ENCODE assay signal across 29 mouse cellular contexts in genomic region chr12:116438591-116438990, GRCm38 (mm10). TPM values are rescaled to one million over a fixed set of nuclear protein-coding genes. Genes with fewer than 3 reads are reported as not detected.
DNase-seq lines count a peak whose midpoint lies in the region; ATAC-seq and TF ChIP-seq lines count a peak whose summit lies in the region.
"Had no signal": no experiment of that assay in that cellular context is flagged by ENCODE, and none has a peak within 500 bp of the region (broad histone marks: within the 10 kb centered on the region; RNA-seq: fewer than 3 reads in every experiment).

No protein-coding gene starts in this region.

- no peaks in the 10 kb centered on the region for H3K27me3 ChIP-seq in heart, embryonic 10.5 days (ENCODE audit: insufficient read depth, poor library complexity, severe bottlenecking)
- H3K27me3 ChIP-seq in intestine, postnatal 0 days (replicated peaks; ENCODE audit: control insufficient read depth, insufficient read depth, low read length) = no peaks in the 10 kb centered on the region
- H3K27me3 ChIP-seq: heart, embryonic 15.5 days; hindbrain, embryonic 12.5 days; intestine, embryonic 15.5 days; limb, embryonic 13.5 days; lung, embryonic 15.5 days had no signal

- H3K4me1 ChIP-seq in heart, embryonic 10.5 days = no peaks in the 10 kb centered on the region
- H3K4me1 ChIP-seq in intestine, postnatal 0 days (replicated peaks; ENCODE audit: control insufficient read depth, insufficient read depth, low read length) = no peaks in the 10 kb centered on the region
- H3K4me1 ChIP-seq: heart, embryonic 15.5 days; hindbrain, embryonic 12.5 days; intestine, embryonic 15.5 days; limb, embryonic 13.5 days; lung, embryonic 15.5 days; midbrain, embryonic 10.5 days had no signal

- peaks cover 71% of the 10 kb centered on the region for H3K36me3 ChIP-seq in heart, embryonic 10.5 days
- peaks cover 33% of the 10 kb centered on the region for H3K36me3 ChIP-seq in intestine, postnatal 0 days (ENCODE audit: control insufficient read depth, insufficient read depth)

- no peak overlapping the region for H3K4me2 ChIP-seq in intestine, postnatal 0 days (replicated peaks; ENCODE audit: low read depth)
- H3K4me2 ChIP-seq: heart, embryonic 15.5 days; hindbrain, embryonic 12.5 days; intestine, embryonic 15.5 days; limb, embryonic 13.5 days; liver, embryonic 11.5 days; lung, embryonic 15.5 days had no signal

- ATAC-seq in intestine, postnatal 0 days = no peak
- ATAC-seq: CD4-positive, CD25-positive, alpha-beta regulatory T cell, adult 4 months; forebrain, embryonic 16.5 days; hindbrain, postnatal 0 days; intestine, embryonic 15.5 days; midbrain, embryonic 16.5 days had no signal

- H3K4me3 ChIP-seq in heart, embryonic 10.5 days = no peak overlapping the region
- H3K4me3 ChIP-seq in intestine, postnatal 0 days (ENCODE audit: low read depth, low read length) = no peak overlapping the region
- H3K4me3 ChIP-seq: erythroblast, embryonic 14.5 days; heart, embryonic 15.5 days; hindbrain, embryonic 12.5 days; intestine, embryonic 15.5 days; layer of hippocampus, adult 2 months; left cerebral cortex, adult 2 months; limb, embryonic 13.5 days; lung, embryonic 15.5 days; midbrain, embryonic 10.5 days had no signal

- H3K9ac ChIP-seq in intestine, postnatal 0 days (ENCODE audit: low read depth, low read length) = no peak overlapping the region
- H3K9ac ChIP-seq: heart, embryonic 15.5 days; hindbrain, embryonic 12.5 days; intestine, embryonic 15.5 days; limb, embryonic 13.5 days; lung, embryonic 15.5 days had no signal

- 92% methylated on average over 5 of the region's 5 CpGs for WGBS in heart, embryonic 10.5 days
- 90% methylated on average over 5 of the region's 5 CpGs for WGBS in intestine, postnatal 0 days

- no peak for TF ChIP-seq CTCF in intestine, postnatal 0 days (IDR thresholded peaks at IDR 0.05; ENCODE audit: low read depth)

- H3K27ac ChIP-seq in heart, embryonic 10.5 days = no peak overlapping the region
- no peak overlapping the region for H3K27ac ChIP-seq in intestine, postnatal 0 days (ENCODE audit: low read depth, low read length)
- H3K27ac ChIP-seq: heart, embryonic 15.5 days; hindbrain, embryonic 12.5 days; hindbrain, postnatal 0 days; intestine, embryonic 15.5 days; layer of hippocampus, adult 2 months; left cerebral cortex, adult 2 months; limb, embryonic 13.5 days; lung, embryonic 15.5 days; midbrain, embryonic 10.5 days had no signal

- H3K9me3 ChIP-seq in heart, embryonic 10.5 days = no peaks in the 10 kb centered on the region
- H3K9me3 ChIP-seq in intestine, postnatal 0 days (ENCODE audit: control insufficient read depth) = no peaks in the 10 kb centered on the region
- H3K9me3 ChIP-seq: heart, embryonic 15.5 days; hindbrain, embryonic 12.5 days; intestine, embryonic 15.5 days; limb, embryonic 13.5 days; lung, embryonic 15.5 days; midbrain, embryonic 10.5 days had no signal

- DNase-seq in retina, postnatal 1 day = peak; percentile 2
- no peak for DNase-seq in retina, embryonic 14.5 days (ENCODE audit: low spot score)
- DNase-seq in kidney, adult 8-10 months = peak; percentile 55 to 64
- DNase-seq in kidney, postnatal 10 days = peak; percentile 20
- no peak for DNase-seq in heart, embryonic 10.5 days (ENCODE audit: low spot score)
- DNase-seq in adrenal gland, postnatal 4 days (ENCODE audit: low spot score in 2 of 2) = no peak
- DNase-seq: adrenal gland, adult 8-10 months; cerebellum, postnatal 14 days; heart, postnatal 36 days; right cerebral cortex, adult 18-20 months; spleen, adult 18-20 months; thymus, adult 2 months; thymus, postnatal 36 days had no signal

RNA-seq across cellular contexts. Expression of gene Ncapg2, which starts 33.4 kb away (rescaled TPM):
- 36.4 and 37.6 TPM in 2 replicates for polyA plus RNA-seq in heart, embryonic 10.5 days (2016; fragmentation: Nextera tagmentation; extraction: Ambion mirVana)
- total RNA-seq in adrenal gland, postnatal 4 days (2021) = 10 to 100 TPM; 29.1 to 33.0 TPM
- 8.5 and 9.4 TPM in 2 replicates for polyA plus RNA-seq in intestine, postnatal 0 days (2015; fragmentation: Nextera tagmentation; extraction: Ambion mirVana)

RNA-seq across cellular contexts. Expression of gene Ptprn2, which starts 46.9 kb away (rescaled TPM):
- 0.16 TPM in 1 of 2 replicates, not detected in the other for polyA plus RNA-seq in heart, embryonic 10.5 days (2016; fragmentation: Nextera tagmentation; extraction: Ambion mirVana)
- 10 to 100 TPM; 22.2 to 28.1 TPM for total RNA-seq in adrenal gland, postnatal 4 days (2021)
- 1.2 and 1.3 TPM in 2 replicates for polyA plus RNA-seq in intestine, postnatal 0 days (2015; fragmentation: Nextera tagmentation; extraction: Ambion mirVana)
- total RNA-seq: megakaryocyte progenitor cell, adult 5-6 weeks had no signal
- polyA plus RNA-seq: CD4-positive, CD25-positive, alpha-beta regulatory T cell, adult 4 months had no signal

Comparison
In these comparisons a context has a peak if more than half of its experiments do, and no peak if none do; other contexts are left out.
1. DNase-seq: peak in retina, postnatal 1 day (single experiment), kidney, adult 8-10 months (2 of 2) and kidney, postnatal 10 days (single experiment); none in retina, embryonic 14.5 days (single experiment), heart, embryonic 10.5 days (single experiment) and adrenal gland, postnatal 4 days (0 of 2).